Mouse (Mus musculus): Measurements from ENCODE around the gene Nol7. TPM values are rescaled to one million over a fixed set of nuclear protein-coding genes. Genes with fewer than 3 reads are reported as not detected.

The Nol7 gene
- total RNA-seq, 2 experiments from 2014 or later = 102 to 122 TPM

DNA sequence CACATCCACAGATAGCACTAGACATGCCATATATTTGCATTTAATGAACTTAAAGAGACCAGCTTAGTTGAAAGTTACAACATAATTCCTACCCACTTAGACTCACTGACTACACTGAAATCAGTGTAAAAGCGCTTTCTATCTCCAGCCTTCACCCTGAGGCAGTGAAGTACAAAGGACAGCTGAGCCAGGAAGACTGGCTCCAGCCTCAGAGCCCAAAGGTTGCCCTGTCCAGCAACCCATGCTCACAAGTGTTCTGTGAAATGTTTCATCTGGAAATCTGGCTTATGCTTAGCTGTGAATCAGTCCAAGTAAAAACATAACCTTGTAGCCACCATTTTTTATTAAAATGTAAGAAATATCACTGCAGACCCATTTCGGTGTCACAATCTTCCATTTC lies 15.4 kb downstream of the Nol7 start:
- no peak for DNase-seq
- intact Hi-C loops (cut with DNase I) = no loop called here

DNA sequence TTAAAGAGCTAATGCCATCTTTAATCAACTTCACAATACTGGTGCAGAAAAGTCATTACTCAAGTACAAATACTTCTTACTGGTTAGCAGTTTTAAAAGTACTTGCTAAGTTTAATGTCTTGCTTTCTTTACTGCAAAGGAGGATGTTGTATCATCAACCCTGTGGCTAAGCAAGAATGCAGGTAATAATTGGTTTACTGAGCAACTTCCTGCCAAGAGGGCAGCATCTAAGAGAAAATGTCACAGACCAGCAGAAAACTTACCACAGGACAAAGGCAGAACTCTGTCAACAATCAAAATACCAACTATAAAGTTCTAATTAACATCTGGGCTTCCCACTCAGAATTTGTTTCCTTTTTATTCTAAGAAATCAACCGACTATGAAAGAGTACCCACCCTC lies 17.1 kb downstream of the Nol7 start:
- intact Hi-C loops (cut with DNase I) = loop anchor here (5.0 kb wide), 1 partner anchor 62 kb away; no protein-coding TSS in a partner anchor
- no peak for DNase-seq

DNA sequence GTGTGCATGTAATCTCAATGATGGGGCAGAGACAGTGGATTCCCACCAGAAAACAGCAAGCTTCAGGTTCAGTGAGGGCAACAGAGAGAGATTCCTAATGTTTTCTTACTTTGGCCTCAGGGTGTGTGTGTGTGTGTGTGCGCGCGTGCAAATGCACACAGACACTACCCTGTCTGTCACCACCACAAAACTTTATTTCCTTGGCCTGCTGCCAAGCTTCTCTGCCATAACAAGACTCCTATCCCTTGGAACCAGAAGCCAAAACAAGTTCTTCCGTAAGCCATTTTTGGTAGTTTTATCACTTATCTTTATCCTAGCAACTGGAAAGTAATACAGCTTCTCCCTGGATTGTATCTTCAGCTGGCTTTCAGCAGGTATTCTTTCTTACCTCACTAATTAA lies 30.2 kb downstream of the Nol7 start:
- intact Hi-C loops (cut with DNase I) = no loop called here
- DNase-seq = no peak

DNA sequence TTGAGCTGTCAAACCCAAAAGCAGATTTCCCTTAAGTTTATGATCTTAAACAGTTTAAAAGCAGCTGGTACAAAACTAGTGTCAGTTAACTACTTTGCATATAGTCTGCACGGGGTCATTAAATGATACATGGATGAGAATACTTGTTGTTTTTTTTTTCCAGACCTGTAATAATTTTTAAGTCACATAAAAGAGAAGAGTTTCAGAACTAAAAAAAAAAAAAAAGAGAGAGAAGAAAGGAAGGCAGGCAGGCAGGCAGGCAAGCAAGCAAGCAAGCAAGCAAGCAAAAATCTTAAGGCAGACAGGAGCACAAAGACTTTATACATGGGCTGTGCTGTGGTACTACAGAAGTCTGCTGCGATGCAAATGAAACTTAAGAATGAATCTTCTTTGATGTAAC lies 35.2 kb downstream of the Nol7 start:
- intact Hi-C loops (cut with DNase I) = loop anchor here (5.0 kb wide), 1 partner anchor 44 kb away; no protein-coding TSS in a partner anchor
- no peak for DNase-seq

DNA sequence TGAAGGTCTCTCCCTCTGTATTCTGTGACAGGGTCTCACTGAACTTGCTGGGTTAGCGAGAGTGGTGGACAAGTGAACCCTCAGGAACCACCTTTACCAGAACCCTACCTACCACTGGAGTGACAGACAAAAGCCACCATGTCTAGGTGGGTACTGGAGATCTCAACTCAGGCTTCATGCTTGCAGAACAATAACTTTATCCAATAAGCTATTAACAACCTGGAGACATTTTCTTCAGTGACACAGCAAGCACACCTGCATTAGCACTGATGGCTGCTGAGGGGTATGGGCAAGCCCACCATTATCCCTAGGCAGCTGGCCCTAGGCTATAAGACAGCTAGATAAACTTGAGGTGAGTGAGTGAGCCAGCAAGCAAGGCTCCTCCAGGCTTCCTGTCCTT lies 42.2 kb downstream of the Nol7 start:
- intact Hi-C loops (cut with DNase I) = no loop called here
- DNase-seq = no peak

DNA sequence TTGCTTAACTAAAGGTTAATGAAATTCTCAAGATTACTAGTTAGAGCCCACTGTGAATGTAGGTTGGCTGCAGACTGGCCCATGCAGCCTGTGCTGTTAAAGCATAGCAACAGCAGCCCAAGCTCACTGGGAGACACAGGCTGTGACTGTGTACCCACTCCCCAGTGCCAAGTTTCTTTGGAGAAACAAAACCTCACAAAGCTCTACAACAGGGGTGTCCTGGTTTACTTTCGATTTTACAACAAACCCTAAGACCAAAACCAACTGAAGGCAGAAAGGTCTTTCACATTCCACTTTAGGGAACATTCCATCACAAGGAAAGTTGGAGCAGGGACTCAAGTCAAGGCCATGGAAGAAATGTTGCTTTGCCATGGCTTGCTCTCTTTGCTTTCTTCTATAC lies 44.4 kb downstream of the Nol7 start:
- intact Hi-C loops (cut with DNase I) = no loop called here
- no peak for DNase-seq

DNA sequence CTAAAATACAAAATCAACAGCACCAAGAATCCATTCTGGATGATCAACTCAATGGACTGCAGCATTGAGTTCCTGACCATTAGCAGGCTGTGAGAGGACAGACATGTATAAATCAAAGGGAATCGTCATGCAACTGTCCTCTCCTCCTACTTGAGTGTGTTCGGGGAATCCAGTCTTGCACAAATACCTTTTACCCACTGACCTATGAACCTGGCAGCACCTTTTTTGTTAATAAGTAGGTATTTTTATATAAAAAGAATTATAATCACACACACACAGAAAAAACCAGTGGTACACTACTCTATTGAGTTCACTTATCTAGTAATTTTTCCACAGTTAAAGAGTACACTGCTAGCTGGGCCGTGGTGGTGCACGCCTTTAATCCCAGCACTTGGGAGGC lies 45.5 kb downstream of the Nol7 start:
- no peak for DNase-seq
- intact Hi-C loops (cut with DNase I) = no loop called here

DNA sequence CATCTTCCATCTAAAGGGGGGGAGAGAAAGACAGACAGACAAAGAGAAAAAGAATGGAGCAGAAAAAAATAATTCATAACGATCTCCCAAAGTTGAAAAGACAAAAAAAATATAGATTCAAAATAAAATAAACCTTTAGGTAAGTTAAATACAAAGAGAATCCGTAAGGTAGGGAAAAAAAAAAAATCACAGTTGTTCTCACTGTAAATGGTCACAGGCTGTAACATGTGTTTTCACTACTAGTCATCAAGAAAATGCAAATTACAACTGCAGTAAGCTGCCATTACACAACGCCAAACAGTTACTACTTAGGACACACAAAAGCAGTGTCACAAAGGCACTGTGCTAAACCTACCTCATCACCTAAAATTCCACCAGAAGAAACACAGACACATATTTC lies 46.5 kb downstream of the Nol7 start:
- no peak for DNase-seq
- intact Hi-C loops (cut with DNase I) = no loop called here

DNA sequence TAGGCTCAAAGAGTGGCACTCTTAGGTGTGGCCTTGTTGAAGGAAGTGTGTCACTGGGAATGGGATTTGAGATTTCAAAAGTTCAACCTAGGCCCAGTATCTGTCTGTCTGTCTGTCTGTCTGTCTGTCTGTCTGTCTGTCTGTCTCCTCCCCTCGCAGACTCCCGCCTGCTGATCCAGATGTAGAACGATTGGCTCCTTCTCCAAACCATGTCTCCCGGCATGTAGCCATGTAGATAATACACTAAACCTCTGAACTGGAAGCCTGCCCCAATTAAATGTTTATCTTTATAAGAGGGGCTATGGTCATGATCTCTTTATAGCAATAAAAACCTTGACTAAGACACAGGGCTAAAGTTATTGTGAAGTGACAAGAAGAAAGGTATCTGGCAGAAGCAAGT lies 47.6 kb downstream of the Nol7 start:
- intact Hi-C loops (cut with DNase I) = no loop called here
- DNase-seq = no peak

DNA sequence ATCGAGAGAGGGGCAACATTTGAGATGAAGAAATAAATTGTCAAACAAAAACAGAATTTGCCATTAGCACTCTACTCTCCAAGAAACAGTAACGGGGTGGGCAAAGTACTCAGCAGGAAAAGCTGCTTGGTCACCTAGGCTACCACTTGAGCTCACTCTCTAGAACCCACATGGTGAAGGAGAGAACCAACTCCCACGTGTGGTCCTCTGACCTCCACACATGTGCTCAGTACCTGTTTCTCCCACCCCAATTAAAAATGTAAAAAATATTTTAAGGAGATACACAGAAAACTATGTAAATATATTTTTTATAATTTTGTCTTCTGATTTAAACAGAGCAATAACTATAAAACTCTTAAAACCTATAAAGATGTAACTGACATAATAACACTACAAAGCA lies 49.5 kb downstream of the Nol7 start:
- no peak for DNase-seq
- intact Hi-C loops (cut with DNase I) = no loop called here

DNA sequence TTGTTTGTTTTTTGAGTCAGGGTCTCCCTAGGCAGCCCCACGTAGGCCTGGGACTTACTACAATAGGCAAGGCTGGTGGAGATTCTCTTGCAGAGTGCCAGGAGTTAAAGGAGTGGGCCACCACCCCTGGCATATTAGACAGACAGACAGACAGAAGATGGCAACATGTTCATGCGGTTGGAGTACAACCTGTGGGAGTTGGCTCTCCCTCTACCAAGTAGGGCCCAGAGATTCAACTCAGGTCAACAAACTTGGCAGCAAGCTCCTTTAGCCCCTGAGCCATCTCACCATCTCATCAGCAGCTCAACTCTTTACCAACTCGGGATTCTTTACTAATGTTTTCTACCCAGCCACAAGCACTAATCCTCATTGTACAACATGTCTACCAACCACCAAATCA lies 52.5 kb downstream of the Nol7 start:
- DNase-seq = no peak
- intact Hi-C loops (cut with DNase I) = no loop called here

DNA sequence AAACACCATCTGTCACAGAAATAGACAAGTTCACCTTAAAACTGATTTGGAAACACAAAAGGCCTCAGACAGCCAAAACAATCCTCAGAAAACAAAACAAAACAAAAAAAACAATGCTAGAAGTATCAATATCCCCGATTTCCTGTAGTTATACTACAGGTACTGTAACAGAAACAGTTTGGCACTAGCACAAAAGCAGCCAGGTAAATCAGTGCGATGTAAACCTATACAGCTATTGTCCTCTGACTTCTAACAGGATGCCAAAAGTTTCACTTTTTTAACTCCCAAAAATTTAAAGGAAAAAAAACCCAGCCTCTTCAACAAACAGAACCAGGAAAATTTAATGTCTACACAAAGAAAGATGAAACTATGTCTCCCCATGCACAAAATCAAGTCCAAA lies 54.0 kb downstream of the Nol7 start:
- DNase-seq = no peak
- intact Hi-C loops (cut with DNase I) = loop anchor here (2.0 kb wide), 1 partner anchor 27 kb away; no protein-coding TSS in a partner anchor

DNA sequence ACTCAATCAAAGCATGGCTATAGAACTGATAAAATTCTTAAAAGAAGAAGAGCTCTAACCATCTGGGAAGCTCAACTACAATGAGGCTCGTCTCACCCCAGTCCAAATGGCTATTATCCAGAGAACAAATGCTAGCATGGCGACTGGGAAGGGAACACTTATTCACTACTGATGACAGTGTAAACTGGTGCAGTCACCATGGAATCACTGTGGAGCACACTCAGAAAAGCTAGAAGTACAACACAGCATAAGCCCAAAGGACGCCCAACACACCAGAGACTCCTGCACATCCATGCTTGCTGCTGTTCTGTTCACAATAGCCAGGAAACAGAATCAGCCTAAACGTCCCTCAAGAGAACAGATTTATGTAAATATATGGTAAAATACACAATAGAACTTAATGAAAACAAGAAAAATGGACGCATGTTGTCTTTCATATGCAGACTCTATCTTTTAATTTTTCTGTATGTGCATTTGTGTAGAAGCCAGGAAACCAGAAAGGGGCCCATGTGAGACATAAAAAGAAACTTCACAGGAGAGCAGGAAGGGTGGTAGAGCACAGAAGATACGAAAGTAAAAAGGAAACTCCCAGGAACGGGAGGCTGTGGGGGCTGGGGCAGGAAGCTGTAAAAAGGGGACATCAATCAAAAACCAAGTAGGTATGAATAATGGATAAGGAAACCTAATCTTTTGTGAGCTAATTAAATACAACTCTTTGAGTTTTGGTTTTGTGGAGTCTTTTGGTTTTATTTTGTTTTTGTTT lies 54.8 kb downstream of the Nol7 start:
- no peak for DNase-seq
- intact Hi-C loops (cut with DNase I) = loop anchor here (2.0 kb wide), 1 partner anchor 26 kb away; no protein-coding TSS in a partner anchor

DNA sequence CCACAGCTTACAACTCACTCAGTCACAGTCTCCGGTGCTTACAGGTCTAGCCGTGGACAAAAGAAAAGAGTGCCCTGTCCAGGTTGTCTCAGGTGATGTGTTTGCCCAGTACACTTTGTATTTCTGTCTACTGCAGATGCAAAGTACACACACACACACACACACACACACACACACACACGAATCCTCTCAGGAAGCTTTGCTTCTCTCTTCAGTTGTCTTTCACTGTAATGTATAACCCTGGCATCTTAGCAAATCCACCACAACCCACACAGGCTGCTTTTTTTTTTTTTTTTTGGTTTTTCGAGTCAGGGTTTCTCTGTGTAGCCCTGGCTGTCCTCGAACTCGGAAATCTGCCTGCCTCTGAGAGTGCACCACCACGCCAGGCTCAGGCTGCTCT lies 56.2 kb downstream of the Nol7 start:
- intact Hi-C loops (cut with DNase I) = no loop called here
- no peak for DNase-seq

Other genes starting within 250 kb of the Nol7 start
- gene Tbc1d7, start 226.9 kb upstream of the Nol7 start, total RNA-seq (2021) = 10 to 100 TPM; 32.0 to 35.5 TPM
- 10 to 100 TPM; 26.8 to 36.3 TPM for gene Gfod1, start 94.2 kb upstream of the Nol7 start, total RNA-seq (2021)
- gene Sirt5, start 32.9 kb upstream of the Nol7 start, total RNA-seq (2021) = 10 to 100 TPM; 50.5 to 56.0 TPM
- 10 to 100 TPM; 43.0 to 48.3 TPM for gene Ranbp9, start 82.9 kb downstream of the Nol7 start, total RNA-seq (2021)
- gene Mcur1, start 161.8 kb downstream of the Nol7 start, total RNA-seq (2021) = 10 to 100 TPM; 45.6 to 49.1 TPM
- under 1 TPM in 1 of 2 experiments, not detected in 1; 0.28 TPM for gene Rnf182, start 217.3 kb downstream of the Nol7 start, total RNA-seq (2021)

Measured in heart, postnatal 36 days (tissue).